Mouse (Mus musculus): Measurements from ENCODE around the gene Mrln. TPM values are rescaled to one million over a fixed set of nuclear protein-coding genes. Genes with fewer than 3 reads are reported as not detected.

The Mrln gene
- polyA plus RNA-seq, 1 experiment from 2014 or later, result 0.59 TPM

- Histone ChIP-seq H3K4me1 (replicated peaks; ENCODE audit: control insufficient read depth, insufficient read depth, low read length) (peaks cover 7% of the 10 kb centered on the region), H3K27ac (no peak overlapping the region), H3K27me3 (ENCODE audit: control insufficient read depth, insufficient read depth, low read length) (peaks cover 22% of the 10 kb centered on the region), H3K9me3 (ENCODE audit: control insufficient read depth, low read length) (no peaks in the 10 kb centered on the region), H3K9ac (no peak overlapping the region), H3K4me2 (replicated peaks) (no peak overlapping the region), H3K36me3 (replicated peaks; ENCODE audit: control insufficient read depth, insufficient read depth) (no peaks in the 10 kb centered on the region), H3K4me3 (replicated peaks; ENCODE audit: low read length) (no peak overlapping the region)
- WGBS, result 54% methylated on average over 8 of the region's 8 CpGs
- no peak for DNase-seq (ENCODE audit: low spot score)
- no peak for ATAC-seq (ENCODE audit: low FRiP score)
Observed at GRCm38 (mm10) chr10:70242751-70243444, 38.4 kb downstream of the Mrln start.

- H3K4me2 ChIP-seq (replicated peaks), result peak within 1 kb of the TSS; percentile 98
- WGBS, result under 1% methylated on average over 51 of the region's 54 CpGs
Observed at GRCm38 (mm10) chr10:70244921-70245558, 40.6 kb downstream of the Mrln start, which contains the start of gene Slc16a9. Gene Slc16a9 (plus strand): TSS chr10:70245100.

GRCm38 (mm10) chr10:70245559-70245945 is 41.1 kb downstream of the Mrln start:
- H3K36me3 ChIP-seq (replicated peaks; ENCODE audit: control insufficient read depth, insufficient read depth), result no peaks in the 10 kb centered on the region
- peaks cover 7% of the 10 kb centered on the region for H3K4me1 ChIP-seq (replicated peaks; ENCODE audit: control insufficient read depth, insufficient read depth, low read length)
- peak overlapping the region; percentile 67 for H3K4me3 ChIP-seq (replicated peaks; ENCODE audit: low read length)
- H3K4me2 ChIP-seq (replicated peaks), result peak overlapping the region; percentile 98
- under 1% methylated on average over 16 of the region's 16 CpGs for WGBS
- H3K27me3 ChIP-seq (ENCODE audit: control insufficient read depth, insufficient read depth, low read length), result peaks cover 22% of the 10 kb centered on the region
- ATAC-seq (ENCODE audit: low FRiP score) (peak; percentile 38; the same call in 1 of the 2 replicates), DNase-seq (ENCODE audit: low spot score) (no peak)
- peak overlapping the region; percentile 74 for H3K9ac ChIP-seq
- H3K27ac ChIP-seq, result no peak overlapping the region
- H3K9me3 ChIP-seq (ENCODE audit: control insufficient read depth, low read length), result no peaks in the 10 kb centered on the region

More at GRCm38 (mm10) chr10:70244921-70245558, 40.6 kb downstream of the Mrln start, which contains the start of gene Slc16a9:
- peak within 1 kb of the TSS; percentile 74 for H3K9ac ChIP-seq
- no peak within 1 kb of the TSS for H3K27ac ChIP-seq
- H3K4me1 ChIP-seq (replicated peaks; ENCODE audit: control insufficient read depth, insufficient read depth, low read length), result peaks cover 7% of the 10 kb centered on the region
- H3K9me3 ChIP-seq (ENCODE audit: control insufficient read depth, low read length), result no peaks in the 10 kb centered on the region
- peak within 1 kb of the TSS; percentile 67 for H3K4me3 ChIP-seq (replicated peaks; ENCODE audit: low read length)
- DNase-seq (ENCODE audit: low spot score) (peak; percentile 57), ATAC-seq (ENCODE audit: low FRiP score) (peak; percentile 93)
- no peaks in the 10 kb centered on the region for H3K36me3 ChIP-seq (replicated peaks; ENCODE audit: control insufficient read depth, insufficient read depth)
- H3K27me3 ChIP-seq (ENCODE audit: control insufficient read depth, insufficient read depth, low read length), result peaks cover 22% of the 10 kb centered on the region

GRCm38 (mm10) chr10:70246076-70246475 is 41.6 kb downstream of the Mrln start:
- Histone ChIP-seq H3K27ac (no peak overlapping the region), H3K36me3 (replicated peaks; ENCODE audit: control insufficient read depth, insufficient read depth) (no peaks in the 10 kb centered on the region), H3K4me3 (replicated peaks; ENCODE audit: low read length) (peak overlapping the region; percentile 67), H3K9me3 (ENCODE audit: control insufficient read depth, low read length) (no peaks in the 10 kb centered on the region), H3K27me3 (ENCODE audit: control insufficient read depth, insufficient read depth, low read length) (peaks cover 22% of the 10 kb centered on the region), H3K4me2 (replicated peaks) (peak overlapping the region; percentile 98), H3K4me1 (replicated peaks; ENCODE audit: control insufficient read depth, insufficient read depth, low read length) (peaks cover 7% of the 10 kb centered on the region), H3K9ac (peak overlapping the region; percentile 74; the same call in 1 of the 2 replicates)
- ATAC-seq (ENCODE audit: low FRiP score), result no peak
- DNase-seq (ENCODE audit: low spot score), result no peak
- WGBS, result 32% methylated on average over 9 of the region's 9 CpGs

- peaks cover 8% of the 10 kb centered on the region; the same call in 1 of the 2 replicates for H3K27me3 ChIP-seq (ENCODE audit: control insufficient read depth, insufficient read depth, low read length)
- DNase-seq (ENCODE audit: low spot score), result no peak
- H3K9me3 ChIP-seq (ENCODE audit: control insufficient read depth, low read length), result no peaks in the 10 kb centered on the region
- 86% methylated on average over 4 of the region's 4 CpGs for WGBS
- no peak overlapping the region for H3K9ac ChIP-seq
- no peaks in the 10 kb centered on the region for H3K36me3 ChIP-seq (replicated peaks; ENCODE audit: control insufficient read depth, insufficient read depth)
- H3K4me2 ChIP-seq (replicated peaks), result no peak overlapping the region
- ATAC-seq (ENCODE audit: low FRiP score), result no peak
- H3K4me3 ChIP-seq (replicated peaks; ENCODE audit: low read length), result no peak overlapping the region
- H3K4me1 ChIP-seq (replicated peaks; ENCODE audit: control insufficient read depth, insufficient read depth, low read length), result peaks cover 7% of the 10 kb centered on the region
- no peak overlapping the region for H3K27ac ChIP-seq
Observed at GRCm38 (mm10) chr10:70250354-70250753, 45.9 kb downstream of the Mrln start.

GRCm38 (mm10) chr10:70250766-70251165 is 46.3 kb downstream of the Mrln start:
- peaks cover 6% of the 10 kb centered on the region; the same call in 1 of the 2 replicates for H3K27me3 ChIP-seq (ENCODE audit: control insufficient read depth, insufficient read depth, low read length)
- no peaks in the 10 kb centered on the region for H3K9me3 ChIP-seq (ENCODE audit: control insufficient read depth, low read length)
- H3K4me2 ChIP-seq (replicated peaks), result no peak overlapping the region
- no peak overlapping the region for H3K27ac ChIP-seq
- WGBS, result 93% methylated on average over 6 of the region's 6 CpGs
- DNase-seq (ENCODE audit: low spot score), result no peak
- H3K36me3 ChIP-seq (replicated peaks; ENCODE audit: control insufficient read depth, insufficient read depth), result no peaks in the 10 kb centered on the region
- ATAC-seq (ENCODE audit: low FRiP score), result no peak
- no peak overlapping the region for H3K4me3 ChIP-seq (replicated peaks; ENCODE audit: low read length)
- H3K9ac ChIP-seq, result no peak overlapping the region
- H3K4me1 ChIP-seq (replicated peaks; ENCODE audit: control insufficient read depth, insufficient read depth, low read length), result peaks cover 4% of the 10 kb centered on the region; the same call in 1 of the 2 replicates

GRCm38 (mm10) chr10:70254666-70255065 is 50.2 kb downstream of the Mrln start:
- H3K9me3 ChIP-seq (ENCODE audit: control insufficient read depth, low read length), result no peaks in the 10 kb centered on the region
- H3K9ac ChIP-seq, result no peak overlapping the region
- no peaks in the 10 kb centered on the region for H3K36me3 ChIP-seq (replicated peaks; ENCODE audit: control insufficient read depth, insufficient read depth)
- no peaks in the 10 kb centered on the region for H3K4me1 ChIP-seq (replicated peaks; ENCODE audit: control insufficient read depth, insufficient read depth, low read length)
- no peaks in the 10 kb centered on the region for H3K27me3 ChIP-seq (ENCODE audit: control insufficient read depth, insufficient read depth, low read length)
- H3K4me2 ChIP-seq (replicated peaks), result no peak overlapping the region
- 68% methylated on average over 4 of the region's 4 CpGs for WGBS
- H3K27ac ChIP-seq, result no peak overlapping the region
- ATAC-seq (ENCODE audit: low FRiP score) (no peak), DNase-seq (ENCODE audit: low spot score) (no peak)
- no peak overlapping the region for H3K4me3 ChIP-seq (replicated peaks; ENCODE audit: low read length)

- H3K27ac ChIP-seq, result no peak overlapping the region
- H3K9me3 ChIP-seq (ENCODE audit: control insufficient read depth, low read length), result no peaks in the 10 kb centered on the region
- no peak overlapping the region for H3K4me2 ChIP-seq (replicated peaks)
- no peaks in the 10 kb centered on the region for H3K36me3 ChIP-seq (replicated peaks; ENCODE audit: control insufficient read depth, insufficient read depth)
- H3K4me3 ChIP-seq (replicated peaks; ENCODE audit: low read length), result no peak overlapping the region
- H3K9ac ChIP-seq, result no peak overlapping the region
- no peaks in the 10 kb centered on the region for H3K27me3 ChIP-seq (ENCODE audit: control insufficient read depth, insufficient read depth, low read length)
- H3K4me1 ChIP-seq (replicated peaks; ENCODE audit: control insufficient read depth, insufficient read depth, low read length), result no peaks in the 10 kb centered on the region
- no peak for DNase-seq (ENCODE audit: low spot score)
- WGBS, result 88% methylated on average over 15 of the region's 15 CpGs
- ATAC-seq (ENCODE audit: low FRiP score), result no peak
Observed at GRCm38 (mm10) chr10:70255601-70256210, 51.2 kb downstream of the Mrln start.

GRCm38 (mm10) chr10:70257029-70257428 is 52.6 kb downstream of the Mrln start:
- H3K4me1 ChIP-seq (replicated peaks; ENCODE audit: control insufficient read depth, insufficient read depth, low read length), result no peaks in the 10 kb centered on the region
- DNase-seq (ENCODE audit: low spot score) (no peak), ATAC-seq (ENCODE audit: low FRiP score) (no peak)
- no peaks in the 10 kb centered on the region for H3K9me3 ChIP-seq (ENCODE audit: control insufficient read depth, low read length)
- H3K27ac ChIP-seq, result no peak overlapping the region
- H3K36me3 ChIP-seq (replicated peaks; ENCODE audit: control insufficient read depth, insufficient read depth), result no peaks in the 10 kb centered on the region
- WGBS, result 87% methylated on average over 4 of the region's 4 CpGs
- H3K4me3 ChIP-seq (replicated peaks; ENCODE audit: low read length), result no peak overlapping the region
- H3K4me2 ChIP-seq (replicated peaks), result no peak overlapping the region
- no peaks in the 10 kb centered on the region for H3K27me3 ChIP-seq (ENCODE audit: control insufficient read depth, insufficient read depth, low read length)
- no peak overlapping the region for H3K9ac ChIP-seq
